Mouse (Mus musculus) liver, embryonic 11.5 days (tissue): ENCODE data around the gene Cers6. TPM values are rescaled to one million over a fixed set of nuclear protein-coding genes. Genes with fewer than 3 reads are reported as not detected.

Experiments used
- ATAC-seq: fragments of 200-750 bp; cut with Nextera tagmentation; replicated peaks from 2 replicates; pipeline ENCODE4 v1.8.0; 2017; ENCODE audit warnings: moderate number of reproducible peaks, mild to moderate bottlenecking, moderate TSS enrichment, moderate library complexity; ENCODE audit not compliant: low FRiP score
- DNase-seq: peaks from one replicate; pipeline ENCODE4 v3.0.0-alpha.2; 2017; ENCODE audit warnings: low spot score
- H3K27ac ChIP-seq: fragments of 300-500 bp; sonication (generic); 2 replicates; pipeline ENCODE4 v1.5.1; 2014; ENCODE audit warnings: mild to moderate bottlenecking, low read depth, low read length, control low read depth
- H3K27me3 ChIP-seq: fragments of 300-500 bp; sonication (generic); replicated peaks from 2 replicates; pipeline ENCODE4 v1.6.1; 2014; ENCODE audit warnings: low read length, mixed read lengths; ENCODE audit not compliant: control insufficient read depth, insufficient read depth
- H3K36me3 ChIP-seq: fragments of 300-500 bp; sonication (generic); 2 replicates; pipeline ENCODE4 v1.6.1; 2014; ENCODE audit warnings: mild to moderate bottlenecking, low read length, moderate library complexity, mixed read lengths; ENCODE audit not compliant: control insufficient read depth, insufficient read depth
- H3K4me1 ChIP-seq: fragments of 300-500 bp; sonication (generic); replicated peaks from 2 replicates; pipeline ENCODE4 v1.6.1; 2014; ENCODE audit warnings: low read length, mixed read lengths; ENCODE audit not compliant: control insufficient read depth, insufficient read depth
- H3K4me2 ChIP-seq: fragments of 300-500 bp; sonication (generic); 2 replicates; pipeline ENCODE4 v1.6.1; 2014; ENCODE audit warnings: mild to moderate bottlenecking, control low read depth, moderate library complexity
- H3K4me3 ChIP-seq: fragments of 300-500 bp; sonication (generic); 2 replicates; pipeline ENCODE4 v1.5.1; 2014; ENCODE audit warnings: low read depth, low read length, control low read depth
- H3K9ac ChIP-seq: fragments of 300-500 bp; sonication (generic); 2 replicates; pipeline ENCODE4 v1.6.1; 2014; ENCODE audit warnings: low read depth, low read length, control low read depth
- H3K9me3 ChIP-seq: fragments of 300-500 bp; sonication (generic); 2 replicates; pipeline ENCODE4 v1.6.1; 2016; ENCODE audit warnings: low read length, inconsistent platforms, mixed read lengths; ENCODE audit not compliant: control insufficient read depth
- WGBS: fragments of 180-500 bp; shearing (Covaris S2); extraction: QIAGEN DNeasy Blood & Tissue Kit; methylation state at CpG from one replicate; pipeline ENCODE4 v1.1.7; 2014; 5-methylcytosine and 5-hydroxymethylcytosine counted together
- polyA plus RNA-seq: library from polyadenylated mRNA; unstranded; fragments of >200 nt; fragmentation: Nextera tagmentation; extraction: Ambion mirVana; gene quantifications from 2 replicates; pipeline ENCODE4 v1.2.1, GENCODE M21; 2014

The Cers6 gene
- polyA plus RNA-seq, 1 experiment from 2014 or later: 17.6 TPM

DNA sequence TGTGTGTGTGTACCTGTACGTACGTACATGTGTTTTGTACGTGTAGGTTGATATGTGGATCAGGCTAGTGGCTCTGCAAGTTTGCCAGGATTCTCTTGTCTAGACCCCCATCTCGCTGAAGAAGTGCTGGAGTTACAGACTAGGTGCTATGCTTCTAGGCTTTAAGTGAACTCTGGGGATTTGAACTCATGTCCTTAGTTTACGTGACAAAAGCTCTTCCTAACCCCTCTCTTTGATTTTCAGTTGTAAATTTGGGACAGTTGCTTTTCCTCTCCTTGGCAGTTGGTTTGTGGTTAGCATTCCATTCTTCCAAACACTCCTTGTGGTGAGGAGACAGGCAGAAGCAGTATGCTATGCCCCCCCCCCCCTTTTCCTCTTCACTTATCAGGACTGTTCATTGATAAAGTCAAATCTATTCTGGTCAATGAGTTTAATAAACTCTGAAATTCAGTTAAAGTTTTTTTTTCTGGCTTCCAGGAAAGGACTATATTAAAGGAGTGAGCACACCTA lies 28.5 kb downstream of the Cers6 start:
- no peak for DNase-seq
- WGBS: 69% methylated on average over 5 of the region's 5 CpGs
- Histone ChIP-seq H3K4me2 (no peak overlapping the region), H3K27me3 (no peaks in the 10 kb centered on the region), H3K9me3 (no peaks in the 10 kb centered on the region), H3K4me1 (peaks cover 10% of the 10 kb centered on the region; the same call in 1 of the 2 replicates), H3K36me3 (no peaks in the 10 kb centered on the region), H3K4me3 (no peak overlapping the region), H3K9ac (no peak overlapping the region), H3K27ac (no peak overlapping the region)
- ATAC-seq: no peak

DNA sequence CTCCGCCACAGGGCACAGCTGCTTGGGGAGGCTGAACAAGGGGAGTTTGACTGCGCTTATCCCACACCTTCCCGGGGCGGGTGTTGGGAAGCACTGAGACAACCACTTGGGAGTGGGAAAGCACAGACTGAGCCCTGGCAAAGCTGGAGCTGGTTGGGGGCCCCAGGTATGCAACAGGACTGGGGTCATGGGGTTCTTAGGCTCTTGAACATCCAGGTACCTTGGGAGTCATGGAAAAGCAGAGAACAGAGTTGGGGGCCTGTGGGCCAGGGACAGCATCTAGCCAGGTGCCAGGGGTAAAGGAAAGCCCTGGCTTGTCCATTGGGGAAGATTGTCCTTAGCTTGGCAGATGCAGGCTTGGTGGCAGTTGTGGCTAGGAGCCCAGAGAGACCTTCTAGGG lies 31.2 kb downstream of the Cers6 start:
- Histone ChIP-seq H3K4me1 (0 out of 2 replicates have a peak, but pooled peaks cover 4% of the 10 kb centered on the region), H3K36me3 (no peaks in the 10 kb centered on the region), H3K9ac (no peak overlapping the region), H3K27me3 (no peaks in the 10 kb centered on the region), H3K4me2 (no peak overlapping the region), H3K27ac (no peak overlapping the region), H3K9me3 (no peaks in the 10 kb centered on the region), H3K4me3 (no peak overlapping the region)
- WGBS: 85% methylated on average over 4 of the region's 4 CpGs
- ATAC-seq (no peak), DNase-seq (no peak)

DNA sequence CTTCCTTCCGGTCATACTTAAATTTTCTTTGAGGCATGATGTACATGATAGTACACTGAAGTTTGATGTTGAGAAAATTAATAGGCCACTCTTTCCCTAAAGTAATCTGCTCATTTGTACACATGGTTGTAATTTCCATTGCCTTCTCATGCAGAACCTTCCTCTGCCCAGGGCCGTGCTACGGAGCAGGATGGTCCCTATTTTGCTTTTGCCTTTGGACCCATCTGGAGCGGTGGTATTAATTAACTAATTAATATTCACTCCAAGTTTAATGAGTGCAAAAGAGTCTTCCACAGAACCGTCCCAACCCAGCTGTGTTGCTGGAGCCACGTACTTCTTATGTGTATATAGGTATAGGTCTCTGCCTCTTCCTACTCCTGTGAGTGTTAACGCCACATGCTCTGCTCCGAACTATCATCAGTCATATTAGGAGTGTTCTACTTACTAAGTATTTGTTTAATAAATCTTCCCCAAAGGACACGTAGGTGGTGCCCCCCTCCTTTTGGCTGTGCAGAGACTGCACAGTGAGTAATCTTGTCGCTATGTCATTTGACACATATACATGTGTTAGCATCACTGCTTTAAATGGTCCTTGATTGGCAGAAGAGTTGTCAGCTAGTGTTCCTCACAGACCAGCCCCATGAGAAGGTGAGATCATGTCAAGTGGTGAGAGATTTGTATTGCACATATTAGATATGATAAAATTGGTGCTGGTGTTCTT lies 34.0 kb downstream of the Cers6 start:
- no peaks in the 10 kb centered on the region for H3K9me3 ChIP-seq
- H3K4me3 ChIP-seq: no peak overlapping the region
- DNase-seq (no peak), ATAC-seq (no peak)
- no peak overlapping the region for H3K9ac ChIP-seq
- no peak overlapping the region for H3K27ac ChIP-seq
- H3K4me1 ChIP-seq: peaks cover under 1% of the 10 kb centered on the region; the same call in 1 of the 2 replicates
- H3K4me2 ChIP-seq: no peak overlapping the region
- H3K36me3 ChIP-seq: no peaks in the 10 kb centered on the region
- no peaks in the 10 kb centered on the region for H3K27me3 ChIP-seq
- WGBS: 87% methylated on average over 10 of the region's 10 CpGs

DNA sequence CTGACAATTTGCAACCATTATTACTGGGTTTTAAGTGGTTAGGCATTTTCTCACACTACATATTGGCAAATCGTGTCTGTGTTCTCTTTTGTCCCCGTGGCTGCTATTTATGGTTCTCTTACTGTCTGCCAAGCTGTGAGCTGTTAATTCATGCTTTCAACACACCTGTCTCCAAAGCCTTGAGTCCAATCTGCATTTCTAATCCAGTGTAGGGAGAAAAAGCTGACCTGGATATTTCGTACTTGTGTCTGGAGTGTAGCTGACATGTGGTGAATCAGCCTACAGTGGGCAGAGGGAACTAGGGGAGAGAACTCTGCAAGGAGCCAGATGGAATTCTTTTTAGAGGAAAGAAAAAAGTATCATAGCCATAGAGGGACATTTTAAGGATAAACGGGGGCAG lies 35.0 kb downstream of the Cers6 start:
- ATAC-seq: no peak
- H3K4me1 ChIP-seq: peaks cover 10% of the 10 kb centered on the region
- H3K27ac ChIP-seq: no peak overlapping the region
- DNase-seq: no peak
- no peaks in the 10 kb centered on the region for H3K27me3 ChIP-seq
- no peaks in the 10 kb centered on the region for H3K9me3 ChIP-seq
- no peak overlapping the region for H3K9ac ChIP-seq
- H3K36me3 ChIP-seq: no peaks in the 10 kb centered on the region
- H3K4me3 ChIP-seq: no peak overlapping the region
- no peak overlapping the region for H3K4me2 ChIP-seq
- WGBS: 80% methylated on average over 4 of the region's 4 CpGs

DNA sequence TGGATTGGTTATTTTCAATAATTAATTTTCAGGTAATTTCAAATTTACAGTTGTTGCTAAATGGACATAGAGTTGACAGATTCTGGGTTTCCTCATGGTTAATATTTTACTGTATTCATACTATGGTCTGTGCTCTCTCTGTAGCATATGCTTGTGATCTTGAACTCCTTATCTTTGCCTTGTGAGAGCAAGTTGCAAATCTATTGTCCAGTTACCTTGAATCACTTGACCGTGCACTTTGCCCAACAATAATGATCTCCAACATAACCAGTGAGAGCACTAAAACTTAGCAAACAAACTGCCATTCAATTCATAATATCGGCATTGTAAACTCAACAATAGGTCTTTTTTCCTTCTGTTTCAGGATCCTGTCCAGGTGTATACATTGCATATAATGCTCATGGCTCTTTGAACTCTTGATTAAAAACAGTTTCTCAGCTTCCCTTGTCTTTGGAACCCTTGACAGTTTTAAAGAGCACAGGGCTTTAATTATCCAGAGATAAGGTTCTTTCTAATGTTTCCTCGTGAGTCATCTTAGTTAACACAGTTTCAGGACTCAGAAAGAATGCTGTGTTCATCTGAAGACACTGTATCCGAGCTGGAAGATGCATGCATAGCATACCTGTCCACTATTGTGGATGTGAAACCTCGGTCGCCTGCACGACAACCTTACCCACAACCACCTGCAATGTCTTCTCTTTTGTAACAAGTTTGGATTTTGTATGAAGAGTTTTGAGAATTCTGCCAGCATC lies 38.7 kb downstream of the Cers6 start:
- Histone ChIP-seq H3K4me2 (no peak overlapping the region), H3K36me3 (no peaks in the 10 kb centered on the region), H3K9ac (no peak overlapping the region), H3K4me3 (no peak overlapping the region), H3K27ac (no peak overlapping the region; the same call in 1 of the 2 replicates), H3K4me1 (peaks cover 11% of the 10 kb centered on the region), H3K9me3 (no peaks in the 10 kb centered on the region), H3K27me3 (no peaks in the 10 kb centered on the region)
- DNase-seq (no peak), ATAC-seq (no peak)
- 64% methylated on average over 7 of the region's 7 CpGs for WGBS

DNA sequence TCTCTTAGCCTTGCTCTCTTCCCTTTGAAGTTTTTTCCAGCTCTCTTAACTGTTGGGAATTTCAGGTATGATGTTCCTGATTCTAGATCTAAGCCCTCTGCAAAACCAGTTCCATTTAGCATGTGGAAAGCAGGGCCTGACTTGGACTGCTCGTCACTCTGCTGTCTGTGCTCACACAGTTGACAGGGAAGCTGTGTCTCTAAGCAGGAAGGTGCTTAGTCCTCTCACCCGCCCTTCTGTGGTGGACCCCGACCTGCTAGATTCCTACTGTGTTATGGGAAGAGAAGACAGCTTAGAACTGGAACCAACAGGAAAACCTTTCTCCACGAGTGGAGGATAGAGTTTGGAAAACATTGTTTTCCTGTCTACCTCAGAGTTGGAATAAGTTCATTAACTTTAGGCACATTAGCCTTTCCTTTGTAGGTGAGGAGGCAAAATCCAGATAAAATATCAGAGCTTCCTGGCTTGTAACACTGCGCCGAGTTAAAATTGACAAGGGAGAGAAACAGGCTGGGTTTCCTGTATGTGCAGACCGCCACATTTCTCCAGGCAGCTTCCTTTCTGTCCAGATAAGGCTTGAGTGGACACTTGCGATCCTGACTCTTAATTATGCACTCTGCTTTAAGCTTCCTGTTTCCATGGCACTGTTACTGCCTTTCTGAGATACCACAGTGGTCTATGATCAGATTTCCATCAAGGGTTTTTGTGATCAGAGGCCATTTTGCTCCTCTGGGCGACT lies 39.6 kb downstream of the Cers6 start:
- H3K4me1 ChIP-seq: peaks cover 11% of the 10 kb centered on the region
- peak overlapping the region; percentile 36 for H3K4me2 ChIP-seq
- ATAC-seq (peak; percentile 61), DNase-seq (no peak)
- WGBS: 26% methylated on average over 9 of the region's 9 CpGs
- no peaks in the 10 kb centered on the region for H3K36me3 ChIP-seq
- no peak overlapping the region for H3K9ac ChIP-seq
- no peaks in the 10 kb centered on the region for H3K27me3 ChIP-seq
- no peaks in the 10 kb centered on the region for H3K9me3 ChIP-seq
- no peak overlapping the region for H3K4me3 ChIP-seq
- peak overlapping the region; percentile 16; the same call in 1 of the 2 replicates for H3K27ac ChIP-seq

DNA sequence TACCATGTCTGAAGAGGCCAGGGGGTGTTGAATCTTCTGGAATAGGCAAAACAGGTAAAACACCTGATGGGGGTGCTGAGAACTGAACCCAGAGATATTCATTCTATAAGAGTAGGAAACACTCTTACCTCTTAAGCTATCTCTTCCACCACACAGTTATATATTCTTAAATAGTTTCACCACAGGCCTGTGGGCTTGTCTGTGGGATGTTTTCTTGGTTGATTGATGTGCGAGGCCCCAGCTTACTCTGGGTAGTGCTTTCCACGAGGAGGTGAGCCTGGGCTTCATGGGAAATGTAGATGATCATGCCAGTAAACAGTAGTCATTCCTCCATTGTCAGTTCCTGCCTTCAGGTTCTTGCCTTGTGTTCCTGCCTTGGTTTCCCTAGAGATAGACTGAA lies 40.5 kb downstream of the Cers6 start:
- Histone ChIP-seq H3K27ac (no peak overlapping the region; the same call in 1 of the 2 replicates), H3K9me3 (no peaks in the 10 kb centered on the region), H3K9ac (no peak overlapping the region), H3K4me2 (no peak overlapping the region), H3K4me1 (peaks cover 11% of the 10 kb centered on the region), H3K36me3 (no peaks in the 10 kb centered on the region), H3K27me3 (no peaks in the 10 kb centered on the region), H3K4me3 (no peak overlapping the region)
- ATAC-seq (peak; percentile 35; the same call in 1 of the 2 replicates), DNase-seq (no peak)
- WGBS: 56% methylated on average over 2 of the region's 2 CpGs

DNA sequence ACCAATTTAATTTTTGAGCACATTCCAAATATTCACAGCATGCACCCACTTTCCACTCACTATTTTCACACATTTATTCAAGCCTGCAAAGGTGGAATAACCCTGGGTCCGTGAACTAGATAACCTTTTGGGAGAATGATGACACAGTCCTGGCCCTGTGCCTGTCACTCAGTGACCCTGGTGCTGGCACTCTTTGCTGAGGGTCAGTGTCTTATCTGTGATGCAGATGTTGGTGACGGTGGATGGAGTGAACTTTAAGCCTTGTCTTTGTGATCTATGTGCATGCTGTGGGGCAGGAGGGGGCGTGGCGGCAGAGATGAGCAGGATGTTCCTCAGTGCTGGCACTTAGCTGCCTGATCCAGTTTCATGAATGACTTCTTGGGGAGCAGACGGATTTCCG lies 41.3 kb downstream of the Cers6 start:
- H3K27me3 ChIP-seq: no peaks in the 10 kb centered on the region
- DNase-seq: no peak
- no peaks in the 10 kb centered on the region for H3K9me3 ChIP-seq
- H3K9ac ChIP-seq: no peak overlapping the region
- H3K4me2 ChIP-seq: no peak overlapping the region
- no peak overlapping the region for H3K4me3 ChIP-seq
- H3K4me1 ChIP-seq: peaks cover 11% of the 10 kb centered on the region
- no peaks in the 10 kb centered on the region for H3K36me3 ChIP-seq
- WGBS: 62% methylated on average over 6 of the region's 6 CpGs
- no peak overlapping the region for H3K27ac ChIP-seq
- 0 out of 2 replicates have a peak, but pooled peaks have one; percentile 21 for ATAC-seq
